In genomic region chr8:70672325-70673078, GRCm38 (mm10) we compare ENCODE assay signal across 8 mouse cellular contexts. TPM values are rescaled to one million over a fixed set of nuclear protein-coding genes. Genes with fewer than 3 reads are reported as not detected.
DNase-seq lines count a peak whose midpoint lies in the region; ATAC-seq and TF ChIP-seq lines count a peak whose summit lies in the region.

No protein-coding gene starts in this region.

- peak overlapping the region; percentile 77 for H3K27ac ChIP-seq in liver, adult 2 months (replicated peaks; ENCODE audit: insufficient read depth, low read depth, low read length)
- peak overlapping the region; percentile 32 for H3K27ac ChIP-seq in embryonic facial prominence, embryonic 11.5 days (replicated peaks; ENCODE audit: low read depth, low read length)
- peak overlapping the region; percentile 95 for H3K27ac ChIP-seq in intestine, postnatal 0 days (ENCODE audit: low read depth, low read length)
- H3K27ac ChIP-seq in neural tube, embryonic 15.5 days (replicated peaks): peak overlapping the region; percentile 99

- peak overlapping the region; percentile 37 for H3K4me2 ChIP-seq in embryonic facial prominence, embryonic 11.5 days (ENCODE audit: low read depth, low read length)
- peak overlapping the region; percentile 66 for H3K4me2 ChIP-seq in intestine, postnatal 0 days (replicated peaks; ENCODE audit: low read depth)
- H3K4me2 ChIP-seq in neural tube, embryonic 15.5 days: peak overlapping the region; percentile 63

- DNase-seq in liver, adult 2 months (ENCODE audit: extremely low read depth, low read depth, low spot score): no peak
- no peak for DNase-seq in liver
- DNase-seq in embryonic facial prominence, embryonic 11.5 days (ENCODE audit: low spot score): no peak
- DNase-seq in yolk sac, embryonic 10.5 days (ENCODE audit: low spot score): no peak
- DNase-seq in thymus, postnatal 4 days: no peak
- DNase-seq in layer of hippocampus, adult 8-10 months (ENCODE audit: low spot score in 2 of 2): no peak

- no peaks in the 10 kb centered on the region for H3K27me3 ChIP-seq in liver, adult 2 months (ENCODE audit: control insufficient read depth, insufficient read depth, low read length)
- no peaks in the 10 kb centered on the region for H3K27me3 ChIP-seq in embryonic facial prominence, embryonic 11.5 days (ENCODE audit: control insufficient read depth, insufficient read depth, low read length)
- H3K27me3 ChIP-seq in intestine, postnatal 0 days (replicated peaks; ENCODE audit: control insufficient read depth, insufficient read depth, low read length): no peaks in the 10 kb centered on the region
- no peaks in the 10 kb centered on the region for H3K27me3 ChIP-seq in neural tube, embryonic 15.5 days (replicated peaks)

- H3K4me1 ChIP-seq in liver, adult 2 months (ENCODE audit: control insufficient read depth, insufficient read depth, low read length): peaks cover 7% of the 10 kb centered on the region
- H3K4me1 ChIP-seq in embryonic facial prominence, embryonic 11.5 days (ENCODE audit: control insufficient read depth, insufficient read depth, low read length): no peaks in the 10 kb centered on the region; the same call in 1 of the 2 replicates
- peaks cover 8% of the 10 kb centered on the region; the same call in 1 of the 2 replicates for H3K4me1 ChIP-seq in intestine, postnatal 0 days (replicated peaks; ENCODE audit: control insufficient read depth, insufficient read depth, low read length)
- H3K4me1 ChIP-seq in neural tube, embryonic 15.5 days: peaks cover 29% of the 10 kb centered on the region

- H3K9ac ChIP-seq in liver, adult 2 months (ENCODE audit: low read depth, low read length): peak overlapping the region; percentile 54
- peak overlapping the region; percentile 65 for H3K9ac ChIP-seq in embryonic facial prominence, embryonic 11.5 days (replicated peaks; ENCODE audit: low read length)
- no peak overlapping the region; the same call in 1 of the 2 replicates for H3K9ac ChIP-seq in intestine, postnatal 0 days (ENCODE audit: low read depth, low read length)
- H3K9ac ChIP-seq in neural tube, embryonic 15.5 days (replicated peaks): peak overlapping the region; percentile 54

- no peaks in the 10 kb centered on the region for H3K79me2 ChIP-seq in liver, adult 2 months (ENCODE audit: control insufficient read depth, insufficient read depth, low read length)

- 27% methylated on average over 19 of the region's 19 CpGs for WGBS in liver, adult 2 months
- 39% methylated on average over 19 of the region's 19 CpGs for WGBS in embryonic facial prominence, embryonic 11.5 days
- 34% methylated on average over 19 of the region's 19 CpGs for WGBS in intestine, postnatal 0 days
- WGBS in neural tube, embryonic 15.5 days: 37% methylated on average over 19 of the region's 19 CpGs

- H3K4me3 ChIP-seq in liver, adult 2 months (ENCODE audit: insufficient read depth, low read depth, low read length): peak overlapping the region; percentile 30
- H3K4me3 ChIP-seq in embryonic facial prominence, embryonic 11.5 days (ENCODE audit: low read depth, low read length): peak overlapping the region; percentile 47
- peak overlapping the region; percentile 66; the same call in 1 of the 2 replicates for H3K4me3 ChIP-seq in intestine, postnatal 0 days (ENCODE audit: low read depth, low read length)
- H3K4me3 ChIP-seq in neural tube, embryonic 15.5 days (replicated peaks): peak overlapping the region; percentile 78

- no peaks in the 10 kb centered on the region for H3K9me3 ChIP-seq in embryonic facial prominence, embryonic 11.5 days (replicated peaks; ENCODE audit: control insufficient read depth, low read length)
- no peaks in the 10 kb centered on the region for H3K9me3 ChIP-seq in intestine, postnatal 0 days (ENCODE audit: control insufficient read depth)
- no peaks in the 10 kb centered on the region for H3K9me3 ChIP-seq in neural tube, embryonic 15.5 days (replicated peaks)

- no peak for TF ChIP-seq CTCF in liver, adult 2 months (IDR thresholded peaks at IDR 0.05; ENCODE audit: low read depth, low read length)
- TF ChIP-seq CTCF in intestine, postnatal 0 days (IDR thresholded peaks at IDR 0.05; ENCODE audit: low read depth): peak; percentile 22; the same call in 1 of the 2 replicates

- peak; percentile 10; the same call in 1 of the 2 replicates for ATAC-seq in embryonic facial prominence, embryonic 11.5 days (replicated peaks; ENCODE audit: insufficient number of reproducible peaks, low FRiP score, low TSS enrichment, low read depth)
- ATAC-seq in intestine, postnatal 0 days: no peak; the same call in 1 of the 2 replicates
- ATAC-seq in neural tube, embryonic 15.5 days (ENCODE audit: low FRiP score): peak; percentile 36; the same call in 1 of the 2 replicates

- no peak for TF ChIP-seq POLR2A in liver, adult 2 months (IDR thresholded peaks at IDR 0.05; ENCODE audit: extremely low read depth, insufficient read depth, low read length)

- no peaks in the 10 kb centered on the region for H3K36me3 ChIP-seq in liver, adult 2 months (ENCODE audit: control insufficient read depth, insufficient read depth, low read length)
- no peaks in the 10 kb centered on the region for H3K36me3 ChIP-seq in embryonic facial prominence, embryonic 11.5 days (replicated peaks; ENCODE audit: control insufficient read depth, insufficient read depth, low read depth, low read length)
- H3K36me3 ChIP-seq in intestine, postnatal 0 days (ENCODE audit: control insufficient read depth, insufficient read depth): no peaks in the 10 kb centered on the region; the same call in 1 of the 2 replicates
- H3K36me3 ChIP-seq in neural tube, embryonic 15.5 days: peaks cover 2% of the 10 kb centered on the region; the same call in 1 of the 2 replicates

RNA-seq across cellular contexts. Expression of gene Lsm4, which starts 0.5 kb away (rescaled TPM):
- 30.8 and 35.4 TPM in 2 replicates for total RNA-seq in liver, adult 2 months (2014; rRNA removed)
- 35.4 and 51.8 TPM in 2 replicates for polyA plus RNA-seq in liver, adult 2 months (2012; rRNA removed)
- polyA plus RNA-seq in embryonic facial prominence, embryonic 11.5 days (2014; fragmentation: Nextera tagmentation; extraction: Ambion mirVana): 323 and 334 TPM in 2 replicates
- 181 and 182 TPM in 2 replicates for polyA plus RNA-seq in intestine, postnatal 0 days (2015; fragmentation: Nextera tagmentation; extraction: Ambion mirVana)
- polyA plus RNA-seq in neural tube, embryonic 15.5 days (2015; fragmentation: Nextera tagmentation; extraction: Ambion mirVana): 191 and 206 TPM in 2 replicates
- total RNA-seq in layer of hippocampus, adult 8-10 months (2022): 10 to 100 TPM; 57.1 to 66.2 (median 64.1) TPM

RNA-seq across cellular contexts. Expression of gene Pgpep1, which starts 12.3 kb away (rescaled TPM):
- 39.1 and 42.6 TPM in 2 replicates for total RNA-seq in liver, adult 2 months (2014; rRNA removed)
- polyA plus RNA-seq in liver, adult 2 months (2012; rRNA removed): 91.3 and 117 TPM in 2 replicates
- 59.8 and 71.3 TPM in 2 replicates for polyA plus RNA-seq in embryonic facial prominence, embryonic 11.5 days (2014; fragmentation: Nextera tagmentation; extraction: Ambion mirVana)
- 79.0 and 92.1 TPM in 2 replicates for polyA plus RNA-seq in intestine, postnatal 0 days (2015; fragmentation: Nextera tagmentation; extraction: Ambion mirVana)
- 78.6 TPM in 2 replicates for polyA plus RNA-seq in neural tube, embryonic 15.5 days (2015; fragmentation: Nextera tagmentation; extraction: Ambion mirVana)
- 10 to 100 TPM; 19.8 to 34.7 (median 23.3) TPM for total RNA-seq in layer of hippocampus, adult 8-10 months (2022)

RNA-seq across cellular contexts. Expression of gene Jund, which starts 26.2 kb away (rescaled TPM):
- total RNA-seq in liver, adult 2 months (2014; rRNA removed): 26.6 and 36.6 TPM in 2 replicates
- polyA plus RNA-seq in liver, adult 2 months (2012; rRNA removed): 111 and 120 TPM in 2 replicates
- polyA plus RNA-seq in embryonic facial prominence, embryonic 11.5 days (2014; fragmentation: Nextera tagmentation; extraction: Ambion mirVana): 94.2 and 104 TPM in 2 replicates
- polyA plus RNA-seq in intestine, postnatal 0 days (2015; fragmentation: Nextera tagmentation; extraction: Ambion mirVana): 114 and 121 TPM in 2 replicates
- polyA plus RNA-seq in neural tube, embryonic 15.5 days (2015; fragmentation: Nextera tagmentation; extraction: Ambion mirVana): 73.7 and 82.7 TPM in 2 replicates
- total RNA-seq in layer of hippocampus, adult 8-10 months (2022): 100 to 1,000 TPM; 149 to 190 (median 160) TPM

RNA-seq across cellular contexts. Expression of gene Iqcn, which starts 30.8 kb away (rescaled TPM):
- total RNA-seq in liver, adult 2 months (2014; rRNA removed): not detected in 2 replicates
- not detected in 2 replicates for polyA plus RNA-seq in liver, adult 2 months (2012; rRNA removed)
- polyA plus RNA-seq in embryonic facial prominence, embryonic 11.5 days (2014; fragmentation: Nextera tagmentation; extraction: Ambion mirVana): not detected in 2 replicates
- not detected in 2 replicates for polyA plus RNA-seq in intestine, postnatal 0 days (2015; fragmentation: Nextera tagmentation; extraction: Ambion mirVana)
- polyA plus RNA-seq in neural tube, embryonic 15.5 days (2015; fragmentation: Nextera tagmentation; extraction: Ambion mirVana): 0.04 and 0.09 TPM in 2 replicates
- total RNA-seq in layer of hippocampus, adult 8-10 months (2022): under 1 TPM in 2 of 4 experiments, not detected in 2; 0.14 to 0.16 TPM

RNA-seq across cellular contexts. Expression of gene Gdf15, which starts 40.2 kb away (rescaled TPM):
- 5.8 and 12.6 TPM in 2 replicates for total RNA-seq in liver, adult 2 months (2014; rRNA removed)
- polyA plus RNA-seq in liver, adult 2 months (2012; rRNA removed): 23.8 and 27.7 TPM in 2 replicates
- 0.20 TPM in 1 of 2 replicates, not detected in the other for polyA plus RNA-seq in embryonic facial prominence, embryonic 11.5 days (2014; fragmentation: Nextera tagmentation; extraction: Ambion mirVana)
- polyA plus RNA-seq in intestine, postnatal 0 days (2015; fragmentation: Nextera tagmentation; extraction: Ambion mirVana): 1.7 and 1.9 TPM in 2 replicates
- 0.22 TPM in 2 replicates for polyA plus RNA-seq in neural tube, embryonic 15.5 days (2015; fragmentation: Nextera tagmentation; extraction: Ambion mirVana)
- total RNA-seq in layer of hippocampus, adult 8-10 months (2022): not detected

Comparison
In these comparisons a context has a peak if more than half of its experiments do, and no peak if none do; other contexts are left out.
1. H3K27ac ChIP-seq: peak in every context shown above with its lines; median percentile 99 in neural tube, embryonic 15.5 days; 95 in intestine, postnatal 0 days; 77 in liver, adult 2 months; 32 in embryonic facial prominence, embryonic 11.5 days.